Mouse (Mus musculus): Measurements from ENCODE around the gene Rsg1. TPM values are rescaled to one million over a fixed set of nuclear protein-coding genes. Genes with fewer than 3 reads are reported as not detected.

Rsg1 gene
- total RNA-seq, 2 experiments from 2014 or later = 3.0 to 4.5 TPM

- DNase-seq (ENCODE audit: low spot score in 2 of 2) = no peak
Observed at GRCm38 (mm10) chr4:141246089-141246997, 32.6 kb downstream of the Rsg1 start.

GRCm38 (mm10) chr4:141246998-141247350 is 33.2 kb downstream of the Rsg1 start:
- no peak for DNase-seq (ENCODE audit: low spot score in 2 of 2)

- DNase-seq (ENCODE audit: low spot score in 2 of 2) = no peak
Observed at GRCm38 (mm10) chr4:141247776-141248613, 34.2 kb downstream of the Rsg1 start.

- no peak for DNase-seq (ENCODE audit: low spot score in 2 of 2)
Observed at GRCm38 (mm10) chr4:141248614-141248978, 34.8 kb downstream of the Rsg1 start.

- DNase-seq (ENCODE audit: low spot score in 2 of 2) = no peak
Observed at GRCm38 (mm10) chr4:141249383-141249782, 35.6 kb downstream of the Rsg1 start.

- DNase-seq (ENCODE audit: low spot score in 2 of 2) = no peak
Observed at GRCm38 (mm10) chr4:141251071-141251470, 37.3 kb downstream of the Rsg1 start.

GRCm38 (mm10) chr4:141252641-141253040 is 38.9 kb downstream of the Rsg1 start:
- no peak for DNase-seq (ENCODE audit: low spot score in 2 of 2)

GRCm38 (mm10) chr4:141254234-141254633 is 40.5 kb downstream of the Rsg1 start:
- no peak for DNase-seq (ENCODE audit: low spot score in 2 of 2)

- DNase-seq (ENCODE audit: low spot score in 2 of 2) = no peak
Observed at GRCm38 (mm10) chr4:141257440-141257839, 43.7 kb downstream of the Rsg1 start.

- DNase-seq (ENCODE audit: low spot score in 2 of 2) = no peak
Observed at GRCm38 (mm10) chr4:141259413-141259812, 45.7 kb downstream of the Rsg1 start.

- no peak for DNase-seq (ENCODE audit: low spot score in 2 of 2)
Observed at GRCm38 (mm10) chr4:141260007-141260723, 46.4 kb downstream of the Rsg1 start.

GRCm38 (mm10) chr4:141262906-141263637 is 49.3 kb downstream of the Rsg1 start:
- DNase-seq (ENCODE audit: low spot score in 2 of 2) = no peak

GRCm38 (mm10) chr4:141265979-141266637 is 52.4 kb downstream of the Rsg1 start:
- no peak for DNase-seq (ENCODE audit: low spot score in 2 of 2)

- DNase-seq (ENCODE audit: low spot score in 2 of 2) = no peak
Observed at GRCm38 (mm10) chr4:141267250-141267649, 53.5 kb downstream of the Rsg1 start.

GRCm38 (mm10) chr4:141267837-141268236 is 54.1 kb downstream of the Rsg1 start:
- DNase-seq (ENCODE audit: low spot score in 2 of 2) = peak; percentile 22 to 53

- no peak for DNase-seq (ENCODE audit: low spot score in 2 of 2)
Observed at GRCm38 (mm10) chr4:141268350-141268749, 54.6 kb downstream of the Rsg1 start.

GRCm38 (mm10) chr4:141269080-141269479 is 55.3 kb downstream of the Rsg1 start:
- DNase-seq (ENCODE audit: low spot score in 2 of 2) = no peak

- DNase-seq (ENCODE audit: low spot score in 2 of 2) = no peak
Observed at GRCm38 (mm10) chr4:141270201-141270940, 56.6 kb downstream of the Rsg1 start.

- DNase-seq (ENCODE audit: low spot score in 2 of 2) = no peak
Observed at GRCm38 (mm10) chr4:141271228-141271627, 57.5 kb downstream of the Rsg1 start.

GRCm38 (mm10) chr4:141271721-141272120 is 58.0 kb downstream of the Rsg1 start:
- no peak for DNase-seq (ENCODE audit: low spot score in 2 of 2)

Measured in layer of hippocampus, adult 18-20 months (tissue).